Comparison of ENCODE assay signal across 18 mouse cellular contexts in genomic region chr6:62912758-62913157, GRCm38 (mm10).
DNase-seq lines count a peak whose midpoint lies in the region; ATAC-seq and TF ChIP-seq lines count a peak whose summit lies in the region.
"Had no signal": no experiment of that assay in that cellular context is flagged by ENCODE, and none has a peak within 500 bp of the region (broad histone marks: within the 10 kb centered on the region; RNA-seq: fewer than 3 reads in every experiment).

No protein-coding gene starts in this region.

- H3K27ac ChIP-seq in lung, postnatal 0 days (ENCODE audit: low read length) = no peak overlapping the region

- peak; percentile 28; the same call in 1 of the 2 replicates for ATAC-seq in lung, postnatal 0 days
- ATAC-seq: activated CD4-positive, CD25-positive, alpha-beta regulatory T cell, adult 4 months; CD4-positive, CD25-positive, alpha-beta regulatory T cell, adult 4 months; Patski had no signal

- H3K36me3 ChIP-seq in lung, postnatal 0 days (ENCODE audit: insufficient read depth, low read length) = no peaks in the 10 kb centered on the region
- H3K36me3 ChIP-seq: G1E had no signal

- DNase-seq in lung, postnatal 0 days (ENCODE audit: low spot score) = peak; percentile 71
- no peak for DNase-seq in lung, postnatal 4 days
- DNase-seq: adrenal gland, adult 2 months; adrenal gland, adult 8-10 months; adrenal gland, postnatal 10 days; adrenal gland, postnatal 14 days; adrenal gland, postnatal 25 days; adrenal gland, postnatal 36 days; B cell, adult 2 months; cerebellum, adult 11 months; cerebellum, adult 11-12 months; cerebellum, adult 18-20 months; cerebellum, adult 2 months had no signal

- TF ChIP-seq CTCF in lung, postnatal 0 days (IDR thresholded peaks at IDR 0.05) = no peak

- 76% methylated on average over 2 of the region's 2 CpGs for WGBS in lung, postnatal 0 days

- H3K4me1 ChIP-seq in lung, postnatal 0 days (ENCODE audit: insufficient read depth, low read depth, low read length) = no peaks in the 10 kb centered on the region

- no peaks in the 10 kb centered on the region for H3K9me3 ChIP-seq in lung, postnatal 0 days (ENCODE audit: low read length)
- H3K9me3 ChIP-seq: G1E had no signal

- H3K27me3 ChIP-seq in lung, postnatal 0 days (replicated peaks; ENCODE audit: insufficient read depth, low read length) = no peaks in the 10 kb centered on the region
- H3K27me3 ChIP-seq: CH12.LX, Patski had no signal

- no peak overlapping the region for H3K9ac ChIP-seq in lung, postnatal 0 days (replicated peaks; ENCODE audit: low read depth)

- H3K4me3 ChIP-seq in lung, postnatal 0 days (ENCODE audit: low read depth, low read length) = no peak overlapping the region

- H3K4me2 ChIP-seq in lung, postnatal 0 days (replicated peaks; ENCODE audit: low read depth, low read length) = no peak overlapping the region

- TF ChIP-seq EP300 in lung, postnatal 0 days (IDR thresholded peaks at IDR 0.05) = peak; percentile 57
